Mouse (Mus musculus) cortical plate, adult 2 months (tissue): ENCODE data around the gene Thoc6. TPM values are rescaled to one million over a fixed set of nuclear protein-coding genes. Genes with fewer than 3 reads are reported as not detected.

Source experiments
- H3K27ac ChIP-seq: fragments of 200-500 bp; 2 replicates; pipeline ENCODE4 v1.5.1; 2012; ENCODE audit warnings: low read length, control low read depth, inconsistent platforms; ENCODE audit not compliant: insufficient read depth
- H3K4me1 ChIP-seq: fragments of 200-500 bp; 2 replicates; pipeline ENCODE4 v1.6.1; 2011; ENCODE audit warnings: low read length; ENCODE audit not compliant: control insufficient read depth, insufficient read depth
- H3K4me3 ChIP-seq: fragments of 200-500 bp; 2 replicates; pipeline ENCODE4 v1.5.1; 2011; ENCODE audit warnings: mild to moderate bottlenecking, low read length, control low read depth; ENCODE audit not compliant: insufficient read depth
- CTCF ChIP-seq: fragments of 200-500 bp; IDR thresholded peaks from 2 replicates; pipeline ENCODE4 v1.5.1; 2011; ENCODE audit warnings: mild to moderate bottlenecking, control low read depth, low read length; ENCODE audit not compliant: insufficient read depth; ENCODE audit errors: extremely low read depth
- POLR2A ChIP-seq: fragments of 200-500 bp; IDR thresholded peaks from 2 replicates; pipeline ENCODE4 v1.6.1; 2011; ENCODE audit warnings: mild to moderate bottlenecking, low read length, control low read depth; ENCODE audit not compliant: insufficient read depth; ENCODE audit errors: extremely low read depth
- polyA plus RNA-seq: library from polyadenylated mRNA; depleted of rRNA; stranded (reverse); fragments of >200 nt; gene quantifications from 2 replicates; pipeline ENCODE4 v1.2.3, GENCODE M21; 2012

Thoc6 gene
- polyA plus RNA-seq, 1 experiment, result 8.5 TPM

- TF ChIP-seq POLR2A (no peak), CTCF (no peak)
These were observed 8.2 kb downstream of the Thoc6 start for GRCm38 (mm10) chr17:23665511-23665910.

GRCm38 (mm10) chr17:23664556-23665021 is 9.1 kb downstream of the Thoc6 start:
- TF ChIP-seq POLR2A (no peak), CTCF (peak; percentile 67)
- H3K4me1 ChIP-seq, result no peaks in the 10 kb centered on the region
- no peak overlapping the region for H3K27ac ChIP-seq
- no peak overlapping the region for H3K4me3 ChIP-seq

More at GRCm38 (mm10) chr17:23665511-23665910, 8.2 kb downstream of the Thoc6 start:
- Histone ChIP-seq H3K27ac (no peak overlapping the region), H3K4me1 (no peaks in the 10 kb centered on the region), H3K4me3 (no peak overlapping the region)

GRCm38 (mm10) chr17:23661526-23661925 is 12.2 kb downstream of the Thoc6 start:
- Histone ChIP-seq H3K27ac (no peak overlapping the region), H3K4me1 (no peaks in the 10 kb centered on the region), H3K4me3 (no peak overlapping the region)
- TF ChIP-seq CTCF, result 0 out of 2 replicates have a peak, but pooled peaks have one; percentile 17
- TF ChIP-seq POLR2A, result no peak

GRCm38 (mm10) chr17:23660876-23661200 is 12.8 kb downstream of the Thoc6 start:
- TF ChIP-seq POLR2A, result no peak
- TF ChIP-seq CTCF, result no peak
- H3K4me3 ChIP-seq, result no peak overlapping the region
- no peaks in the 10 kb centered on the region for H3K4me1 ChIP-seq
- H3K27ac ChIP-seq, result no peak overlapping the region

- Histone ChIP-seq H3K4me1 (no peaks in the 10 kb centered on the region), H3K4me3 (no peak within 1 kb of the TSS)
- no peak for TF ChIP-seq POLR2A
- TF ChIP-seq CTCF, result 0 out of 2 replicates have a peak, but pooled peaks have one; percentile 21
These were observed 13.4 kb downstream of the Thoc6 start, which contains the start of gene Bicdl2 for GRCm38 (mm10) chr17:23660117-23660875. Gene Bicdl2 (plus strand): TSS chr17:23660506.

GRCm38 (mm10) chr17:23658450-23658849 is 15.2 kb downstream of the Thoc6 start:
- TF ChIP-seq CTCF (no peak), POLR2A (no peak)
- no peak overlapping the region for H3K27ac ChIP-seq
- no peak overlapping the region for H3K4me3 ChIP-seq
- no peaks in the 10 kb centered on the region for H3K4me1 ChIP-seq

More at GRCm38 (mm10) chr17:23660117-23660875, 13.4 kb downstream of the Thoc6 start, which contains the start of gene Bicdl2:
- no peak within 1 kb of the TSS for H3K27ac ChIP-seq

- no peaks in the 10 kb centered on the region for H3K4me1 ChIP-seq
- TF ChIP-seq POLR2A (no peak), CTCF (no peak)
- no peak overlapping the region for H3K4me3 ChIP-seq
- no peak overlapping the region for H3K27ac ChIP-seq
These were observed 19.3 kb downstream of the Thoc6 start for GRCm38 (mm10) chr17:23654410-23654809.

- Histone ChIP-seq H3K4me1 (no peaks in the 10 kb centered on the region), H3K4me3 (no peak overlapping the region), H3K27ac (no peak overlapping the region)
- TF ChIP-seq CTCF (no peak), POLR2A (no peak)
These were observed 19.7 kb downstream of the Thoc6 start for GRCm38 (mm10) chr17:23654001-23654400.

- TF ChIP-seq POLR2A (no peak), CTCF (no peak)
- Histone ChIP-seq H3K4me1 (no peaks in the 10 kb centered on the region), H3K27ac (no peak overlapping the region)
These were observed 20.4 kb downstream of the Thoc6 start for GRCm38 (mm10) chr17:23653324-23653723.

GRCm38 (mm10) chr17:23651363-23651762 is 22.3 kb downstream of the Thoc6 start:
- H3K4me1 ChIP-seq, result no peaks in the 10 kb centered on the region
- TF ChIP-seq CTCF, result no peak
- no peak for TF ChIP-seq POLR2A
- no peak overlapping the region for H3K4me3 ChIP-seq
- H3K27ac ChIP-seq, result no peak overlapping the region

More at GRCm38 (mm10) chr17:23653324-23653723, 20.4 kb downstream of the Thoc6 start:
- no peak overlapping the region for H3K4me3 ChIP-seq
